Mouse (Mus musculus) neural tube, embryonic 14.5 days (tissue): Measurements from ENCODE around the gene Klhl9. TPM values are rescaled to one million over a fixed set of nuclear protein-coding genes. Genes with fewer than 3 reads are reported as not detected.
A peak's percentile ranks its signal among the peaks of the same experiment; 100 is the strongest.
"Not testable (repeated sequence)": the region's sequence is repeated elsewhere in the genome, so short reads cannot be mapped to it uniquely, and the experiment has no call there.

Experiments
- ATAC-seq: fragments of 200-750 bp; cut with Nextera tagmentation; 2 replicates; pipeline ENCODE4 v1.8.0; 2017; ENCODE audit warnings: low read depth, mild to moderate bottlenecking, moderate TSS enrichment, moderate library complexity
- H3K27ac ChIP-seq: fragments of 300-500 bp; sonication (generic); 2 replicates; pipeline ENCODE4 v1.5.1; 2014; ENCODE audit warnings: low read depth, mild to moderate bottlenecking, control low read depth, low read length, moderate library complexity, mixed read lengths
- H3K27me3 ChIP-seq: fragments of 300-500 bp; sonication (generic); 2 replicates; pipeline ENCODE4 v1.6.1; 2014; ENCODE audit warnings: low read length; ENCODE audit not compliant: control insufficient read depth, insufficient read depth
- H3K36me3 ChIP-seq: fragments of 300-500 bp; sonication (generic); 2 replicates; pipeline ENCODE4 v1.6.1; 2014; ENCODE audit warnings: low read length, mixed read lengths; ENCODE audit not compliant: control insufficient read depth, insufficient read depth
- H3K4me1 ChIP-seq: fragments of 300-500 bp; sonication (generic); 2 replicates; pipeline ENCODE4 v1.6.1; 2014; ENCODE audit warnings: low read length; ENCODE audit not compliant: control insufficient read depth, insufficient read depth
- H3K4me2 ChIP-seq: fragments of 300-500 bp; sonication (generic); 2 replicates; pipeline ENCODE4 v1.6.1; 2014; ENCODE audit warnings: mild to moderate bottlenecking, low read depth, low read length, control low read depth
- H3K4me3 ChIP-seq: fragments of 300-500 bp; sonication (generic); 2 replicates; pipeline ENCODE4 v1.5.1; 2014; ENCODE audit warnings: low read depth, low read length, control low read depth, mixed read lengths
- H3K9ac ChIP-seq: fragments of 300-500 bp; sonication (generic); replicated peaks from 2 replicates; pipeline ENCODE4 v1.6.1; 2014; ENCODE audit warnings: low read depth, mild to moderate bottlenecking, control low read depth, low read length, mixed read lengths
- H3K9me3 ChIP-seq: fragments of 300-500 bp; sonication (generic); 2 replicates; pipeline ENCODE4 v1.6.1; 2016; ENCODE audit warnings: low read length; ENCODE audit not compliant: control insufficient read depth
- WGBS: fragments of 180-500 bp; shearing (Covaris S2); extraction: QIAGEN DNeasy Blood & Tissue Kit; methylation state at CpG from one replicate; pipeline ENCODE4 v1.1.7; 2014; 5-methylcytosine and 5-hydroxymethylcytosine counted together
- polyA plus RNA-seq: library from polyadenylated mRNA; unstranded; fragments of >200 nt; fragmentation: Nextera tagmentation; extraction: Ambion mirVana; gene quantifications from 2 replicates; pipeline ENCODE4 v1.2.1, GENCODE M21; 2014

The Klhl9 gene
- polyA plus RNA-seq, 1 experiment from 2014 or later = 129 TPM

DNA sequence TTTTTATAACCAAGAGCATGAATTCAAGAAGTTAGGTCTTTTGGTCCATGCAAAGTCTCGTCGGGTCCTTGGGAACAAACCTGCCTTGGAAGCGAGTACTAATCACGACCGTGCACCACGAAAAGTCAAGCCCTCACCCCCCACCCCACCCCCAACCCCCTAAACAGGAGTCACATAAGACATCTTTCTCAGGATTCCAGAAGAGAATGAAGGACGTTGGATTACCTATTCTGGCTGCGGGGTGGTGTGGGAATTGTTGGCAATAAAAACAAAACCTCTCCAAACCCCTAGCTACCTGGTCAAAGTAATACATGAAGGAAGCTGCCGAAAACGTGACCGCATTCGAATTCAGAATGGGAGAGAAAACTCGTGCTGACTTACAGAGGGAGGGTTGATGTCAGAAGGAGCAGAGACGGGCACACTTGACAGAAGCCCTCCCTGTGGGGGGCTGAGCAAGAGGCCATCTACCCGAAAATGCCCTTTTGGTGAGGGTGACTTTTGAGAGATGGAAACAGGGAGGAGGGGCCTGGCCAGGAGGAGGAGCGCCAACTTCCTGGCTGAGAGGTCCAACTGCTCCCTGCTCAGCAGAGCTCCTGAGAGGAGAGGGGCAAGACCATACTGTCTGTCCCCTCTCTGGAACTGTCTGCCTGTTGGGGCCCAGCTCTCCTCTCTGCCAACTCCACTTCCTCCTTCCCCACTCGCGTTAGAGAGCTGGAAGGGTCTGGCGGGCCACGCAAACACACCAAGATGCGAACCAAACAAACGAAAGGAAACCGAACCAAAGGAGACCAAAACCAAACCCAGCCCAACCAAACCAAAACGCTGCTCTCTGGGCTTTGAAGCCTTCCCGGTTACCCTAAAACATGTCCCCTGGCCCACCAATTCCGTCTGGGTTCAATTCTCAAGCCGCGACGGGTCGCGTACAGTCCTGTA lies 34.6 kb upstream of the Klhl9 start:
- H3K4me1 ChIP-seq, ATAC-seq, H3K9me3 ChIP-seq, H3K27me3 ChIP-seq, H3K36me3 ChIP-seq, H3K27ac ChIP-seq: not testable (repeated sequence)
- peak overlapping the region; percentile 36 for H3K4me3 ChIP-seq
- H3K9ac ChIP-seq = peak overlapping the region; percentile 34; the same call in 1 of the 2 replicates
- peak overlapping the region; percentile 67 for H3K4me2 ChIP-seq
- 14% methylated on average over 28 of the region's 31 CpGs for WGBS

DNA sequence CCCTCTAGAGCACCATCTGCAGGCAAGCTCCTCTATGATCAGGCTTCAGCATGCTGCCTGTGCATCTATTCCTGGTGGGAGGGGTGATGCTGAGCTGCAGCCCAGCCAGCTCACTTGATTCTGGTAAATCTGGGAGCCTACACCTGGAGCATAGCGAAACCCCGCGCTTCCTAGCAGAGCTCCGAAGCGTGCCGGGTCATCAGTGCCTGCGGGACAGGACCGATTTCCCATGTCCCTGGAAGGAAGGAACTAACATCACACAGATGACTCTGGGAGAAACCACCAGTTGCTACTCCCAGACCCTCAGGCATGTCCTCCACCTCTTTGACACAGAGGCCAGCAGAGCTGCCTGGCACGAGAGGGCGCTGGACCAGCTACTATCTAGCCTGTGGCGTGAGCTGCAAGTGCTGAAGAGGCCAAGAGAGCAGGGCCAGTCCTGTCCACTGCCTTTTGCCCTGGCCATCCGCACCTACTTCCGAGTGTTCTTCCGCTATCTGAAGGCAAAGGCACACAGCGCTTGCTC lies 32.6 kb upstream of the Klhl9 start, which contains the start of gene Gm13271:
Gene Gm13271 (plus strand): TSS at position 51 of the 523 bp plus-strand sequence.
- H3K9ac ChIP-seq, H3K4me3 ChIP-seq, H3K4me2 ChIP-seq, H3K27ac ChIP-seq, H3K4me1 ChIP-seq, ATAC-seq, H3K36me3 ChIP-seq, H3K9me3 ChIP-seq, H3K27me3 ChIP-seq: not testable (repeated sequence)
- 82% methylated on average over 14 of the region's 15 CpGs for WGBS

DNA sequence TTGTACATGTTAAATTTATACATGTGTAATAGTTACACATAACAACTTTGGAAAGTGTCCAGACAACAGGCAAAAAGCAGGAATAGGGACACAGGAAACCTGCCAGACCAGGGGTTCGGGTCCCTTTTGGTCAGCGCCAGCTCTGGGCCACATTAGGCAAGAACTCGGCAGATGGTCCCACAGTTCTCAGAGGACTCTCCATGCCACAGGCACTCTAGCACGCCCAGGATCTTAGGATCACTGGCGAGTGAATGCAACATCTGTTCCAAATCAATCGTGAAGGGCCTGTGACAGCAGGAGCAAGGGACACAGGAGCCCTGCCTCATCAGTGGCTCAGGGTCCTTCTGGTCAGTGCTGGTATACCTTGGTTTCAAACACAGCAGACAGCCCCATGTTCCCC lies 27.7 kb upstream of the Klhl9 start:
- no peak overlapping the region for H3K4me2 ChIP-seq
- H3K27me3 ChIP-seq = no peaks in the 10 kb centered on the region
- H3K27ac ChIP-seq = no peak overlapping the region
- no peak overlapping the region for H3K4me3 ChIP-seq
- no peaks in the 10 kb centered on the region for H3K4me1 ChIP-seq
- no peaks in the 10 kb centered on the region for H3K9me3 ChIP-seq
- ATAC-seq = no peak
- no peak overlapping the region for H3K9ac ChIP-seq
- H3K36me3 ChIP-seq = no peaks in the 10 kb centered on the region
- 60% methylated on average over 6 of the region's 6 CpGs for WGBS

DNA sequence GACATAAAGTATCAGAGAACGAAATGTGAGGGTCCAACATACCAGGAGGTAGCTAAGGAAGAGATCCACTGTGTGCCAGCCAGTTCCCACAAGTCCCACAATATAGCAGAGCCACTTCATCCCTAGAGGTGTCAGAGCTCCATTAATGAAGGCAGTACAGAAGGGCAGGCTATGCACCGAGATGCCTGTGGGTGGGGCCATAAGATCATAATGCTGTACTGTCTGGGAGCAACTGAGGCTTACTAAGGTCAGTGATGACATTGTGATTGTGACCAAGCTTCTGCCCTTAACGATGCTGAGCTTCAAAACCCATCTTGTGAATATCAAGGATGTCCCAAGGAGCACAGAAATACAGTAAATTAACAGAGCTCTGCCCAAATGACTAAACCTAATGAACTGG lies 21.9 kb upstream of the Klhl9 start:
- H3K9ac ChIP-seq = no peak overlapping the region
- WGBS = 65% methylated on average over 3 of the region's 3 CpGs
- H3K4me3 ChIP-seq = no peak overlapping the region
- H3K4me1 ChIP-seq = no peaks in the 10 kb centered on the region
- ATAC-seq = no peak
- H3K4me2 ChIP-seq = no peak overlapping the region
- H3K27ac ChIP-seq = no peak overlapping the region
- no peaks in the 10 kb centered on the region for H3K36me3 ChIP-seq
- H3K27me3 ChIP-seq = no peaks in the 10 kb centered on the region
- H3K9me3 ChIP-seq = no peaks in the 10 kb centered on the region

DNA sequence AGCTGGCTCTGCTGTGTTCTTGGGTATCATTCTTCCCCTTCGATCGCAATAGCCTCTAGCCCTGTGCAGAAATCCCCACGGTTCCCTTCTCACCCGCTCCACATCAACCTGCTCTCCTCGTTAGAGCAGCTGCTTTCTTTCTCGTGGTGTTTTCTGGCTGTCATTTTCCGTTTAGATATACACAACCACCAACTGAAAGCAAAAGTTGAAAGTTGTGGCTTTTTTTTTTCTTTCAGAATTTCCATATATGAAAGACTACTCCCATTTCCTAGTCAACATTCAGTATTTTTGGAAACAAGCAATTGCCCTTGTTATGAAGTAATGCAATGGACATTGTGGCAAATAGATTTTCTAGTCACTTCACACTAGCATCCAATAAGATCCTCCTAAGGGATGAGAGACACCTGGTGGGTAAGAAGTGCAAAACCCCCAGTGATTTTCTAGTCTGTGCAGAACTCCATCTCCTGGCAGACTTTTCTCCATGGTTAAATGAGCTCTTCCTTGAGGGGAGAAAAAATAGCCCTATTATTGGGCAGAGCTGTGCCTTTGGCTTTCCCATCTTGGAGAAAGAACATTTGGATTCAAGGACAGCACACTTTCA lies 20.6 kb upstream of the Klhl9 start:
- Histone ChIP-seq H3K4me2 (no peak overlapping the region), H3K9ac (no peak overlapping the region), H3K4me3 (no peak overlapping the region), H3K36me3 (no peaks in the 10 kb centered on the region), H3K27me3 (no peaks in the 10 kb centered on the region), H3K27ac (no peak overlapping the region), H3K9me3 (no peaks in the 10 kb centered on the region), H3K4me1 (no peaks in the 10 kb centered on the region)
- 80% methylated on average over 7 of the region's 7 CpGs for WGBS
- no peak for ATAC-seq

DNA sequence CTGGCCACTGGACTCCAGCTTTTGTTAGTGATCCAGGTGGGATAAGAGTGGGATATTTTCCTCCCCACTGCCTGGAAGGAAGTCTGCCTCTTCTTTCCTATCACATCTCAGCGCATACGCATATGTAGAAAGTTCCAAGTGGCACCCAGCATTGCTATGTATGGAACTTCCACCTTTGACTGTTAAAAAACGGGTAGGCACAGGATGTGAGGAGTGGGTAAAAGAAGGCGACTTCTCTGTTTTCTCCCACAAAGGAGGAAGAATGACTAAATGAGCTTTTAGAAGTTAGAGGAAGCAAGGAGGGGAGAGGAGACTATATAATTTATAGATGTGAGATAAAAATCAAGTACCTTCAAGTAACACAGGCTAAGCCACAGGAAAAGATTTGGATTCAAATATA lies 19.2 kb upstream of the Klhl9 start:
- Histone ChIP-seq H3K4me3 (no peak overlapping the region), H3K27me3 (no peaks in the 10 kb centered on the region), H3K4me1 (no peaks in the 10 kb centered on the region), H3K27ac (no peak overlapping the region), H3K9me3 (no peaks in the 10 kb centered on the region), H3K4me2 (no peak overlapping the region), H3K9ac (no peak overlapping the region), H3K36me3 (no peaks in the 10 kb centered on the region)
- 94% methylated on average over 4 of the region's 4 CpGs for WGBS
- no peak for ATAC-seq

DNA sequence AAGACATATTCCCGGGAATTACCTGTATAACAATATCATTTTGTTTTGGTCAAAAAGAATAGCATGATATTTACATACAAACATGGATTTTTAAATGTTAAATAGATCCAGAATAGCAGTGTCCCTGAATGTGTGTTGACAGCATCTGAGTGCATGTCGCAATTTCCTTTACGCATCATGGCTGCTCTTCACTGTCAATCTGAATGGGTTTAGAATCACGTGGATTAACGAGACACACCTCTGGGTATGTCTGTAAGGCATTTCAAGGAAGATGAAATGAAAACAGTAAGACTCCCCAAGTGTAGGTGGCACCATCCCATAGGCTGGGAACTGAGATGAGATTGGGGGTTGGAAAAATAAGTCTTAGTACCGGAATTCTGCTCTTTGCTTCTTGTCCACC lies 16.8 kb upstream of the Klhl9 start:
- Histone ChIP-seq H3K27ac (no peak overlapping the region), H3K9ac (no peak overlapping the region), H3K36me3 (no peaks in the 10 kb centered on the region), H3K4me2 (no peak overlapping the region), H3K27me3 (no peaks in the 10 kb centered on the region), H3K4me3 (no peak overlapping the region), H3K4me1 (no peaks in the 10 kb centered on the region), H3K9me3 (no peaks in the 10 kb centered on the region)
- ATAC-seq = no peak
- WGBS = 94% methylated on average over 6 of the region's 6 CpGs

DNA sequence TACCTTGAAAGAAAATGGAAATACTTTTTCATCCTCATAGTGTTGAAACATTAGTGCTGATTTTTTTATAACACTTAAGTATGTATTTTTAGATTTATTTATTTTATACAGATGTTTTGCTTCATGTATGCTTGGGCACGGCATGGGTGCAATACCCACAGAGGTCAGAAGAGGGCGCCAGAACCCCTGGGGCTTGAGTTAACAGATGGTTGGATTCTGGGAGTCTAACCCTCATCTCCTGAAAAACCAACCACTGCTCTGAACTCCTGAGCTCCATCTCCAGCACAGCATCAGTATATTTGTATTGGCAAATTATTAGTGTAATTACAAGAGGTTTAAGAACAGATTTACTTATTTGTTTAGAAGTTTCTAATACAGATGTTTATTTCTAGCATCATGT lies 16.2 kb upstream of the Klhl9 start:
- no peak overlapping the region for H3K27ac ChIP-seq
- no peaks in the 10 kb centered on the region for H3K36me3 ChIP-seq
- H3K9ac ChIP-seq = no peak overlapping the region
- no peaks in the 10 kb centered on the region for H3K9me3 ChIP-seq
- 4% methylated on average over 2 of the region's 2 CpGs for WGBS
- H3K4me1 ChIP-seq = no peaks in the 10 kb centered on the region
- H3K4me2 ChIP-seq = no peak overlapping the region
- no peaks in the 10 kb centered on the region for H3K27me3 ChIP-seq
- ATAC-seq = no peak
- H3K4me3 ChIP-seq = no peak overlapping the region

DNA sequence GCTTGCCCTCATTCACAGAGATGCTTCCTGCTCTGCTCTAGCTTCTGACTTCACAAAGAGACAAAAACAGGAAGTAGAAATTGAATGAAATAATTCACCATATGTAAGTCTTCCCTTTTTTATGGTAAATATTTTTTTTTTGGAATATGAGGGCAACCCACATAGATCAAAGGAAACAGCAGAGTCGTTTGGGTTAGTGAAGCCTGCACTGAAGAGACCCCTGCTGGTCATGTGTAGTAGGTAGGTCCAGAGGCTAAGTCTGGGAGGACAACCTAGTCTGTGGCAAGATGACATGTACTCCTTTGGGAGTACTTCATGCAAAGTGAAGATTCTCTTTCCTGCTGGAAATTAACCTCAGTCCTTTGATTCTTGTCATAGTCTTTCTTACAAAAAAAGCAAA lies 5.1 kb upstream of the Klhl9 start:
- Histone ChIP-seq H3K36me3 (no peaks in the 10 kb centered on the region), H3K4me2 (no peak overlapping the region), H3K4me1 (no peaks in the 10 kb centered on the region), H3K27ac (no peak overlapping the region), H3K4me3 (no peak overlapping the region), H3K27me3 (no peaks in the 10 kb centered on the region), H3K9ac (no peak overlapping the region), H3K9me3 (no peaks in the 10 kb centered on the region)
- ATAC-seq = no peak
- 0% methylated on average over 1 of the region's 1 CpGs for WGBS
